Mouse (Mus musculus) hindbrain, embryonic 14.5 days (tissue): Measurements from ENCODE around the gene Fam20c. TPM values are rescaled to one million over a fixed set of nuclear protein-coding genes. Genes with fewer than 3 reads are reported as not detected.
A peak's percentile ranks its signal among the peaks of the same experiment; 100 is the strongest.

Experiments
- ATAC-seq: fragments of 200-750 bp; cut with Nextera tagmentation; 2 replicates; pipeline ENCODE4 v1.8.0; 2017; ENCODE audit warnings: moderate number of reproducible peaks, mild to moderate bottlenecking, moderate TSS enrichment, moderate library complexity; ENCODE audit not compliant: low FRiP score
- DNase-seq: peaks from one replicate; pipeline ENCODE4 v3.0.0-alpha.2; 2015; ENCODE audit warnings: low spot score
- H3K27ac ChIP-seq: fragments of 300-500 bp; sonication (generic); 2 replicates; pipeline ENCODE4 v1.5.1; 2014; ENCODE audit warnings: mild to moderate bottlenecking, moderate library complexity
- H3K27me3 ChIP-seq: fragments of 300-500 bp; sonication (generic); 2 replicates; pipeline ENCODE4 v1.6.1; 2014; ENCODE audit warnings: mild to moderate bottlenecking, low read length, mixed read lengths; ENCODE audit not compliant: control insufficient read depth, insufficient read depth
- H3K36me3 ChIP-seq: fragments of 300-500 bp; sonication (generic); replicated peaks from 2 replicates; pipeline ENCODE4 v1.6.1; 2014; ENCODE audit not compliant: control insufficient read depth, insufficient read depth
- H3K4me1 ChIP-seq: fragments of 300-500 bp; sonication (generic); replicated peaks from 2 replicates; pipeline ENCODE4 v1.6.1; 2014; ENCODE audit warnings: antibody characterized with exemption, low read length, mixed read lengths; ENCODE audit not compliant: control insufficient read depth, insufficient read depth
- H3K4me2 ChIP-seq: fragments of 300-500 bp; sonication (generic); replicated peaks from 2 replicates; pipeline ENCODE4 v1.6.1; 2014; ENCODE audit warnings: mild to moderate bottlenecking, moderate library complexity
- H3K4me3 ChIP-seq: fragments of 300-500 bp; sonication (generic); replicated peaks from 2 replicates; pipeline ENCODE4 v1.5.1; 2014; ENCODE audit warnings: mild to moderate bottlenecking, low read length
- H3K9ac ChIP-seq: fragments of 300-500 bp; sonication (generic); 2 replicates; pipeline ENCODE4 v1.6.1; 2014
- H3K9me3 ChIP-seq: fragments of 300-500 bp; sonication (generic); 2 replicates; pipeline ENCODE4 v1.6.1; 2016; ENCODE audit warnings: low read length; ENCODE audit not compliant: control insufficient read depth
- WGBS: fragments of 180-500 bp; shearing (Covaris S2); extraction: QIAGEN DNeasy Blood & Tissue Kit; methylation state at CpG from one replicate; pipeline ENCODE4 v1.1.7; 2014; 5-methylcytosine and 5-hydroxymethylcytosine counted together
- polyA plus RNA-seq: library from polyadenylated mRNA; unstranded; fragments of >200 nt; fragmentation: Nextera tagmentation; extraction: Ambion mirVana; gene quantifications from 2 replicates; pipeline ENCODE4 v1.2.1, GENCODE M21; 2014

Fam20c gene
- polyA plus RNA-seq, 1 experiment from 2014 or later = 63.5 TPM

GRCm38 (mm10) chr5:138734018-138734417 is 20.3 kb upstream of the Fam20c start:
- ATAC-seq = no peak

GRCm38 (mm10) chr5:138735201-138735757 is 19.0 kb upstream of the Fam20c start:
- Histone ChIP-seq H3K4me3 (no peak overlapping the region), H3K9me3 (no peaks in the 10 kb centered on the region), H3K4me1 (no peaks in the 10 kb centered on the region), H3K4me2 (no peak overlapping the region), H3K36me3 (no peaks in the 10 kb centered on the region), H3K27me3 (no peaks in the 10 kb centered on the region), H3K9ac (no peak overlapping the region), H3K27ac (no peak overlapping the region)
- WGBS = 76% methylated on average over 8 of the region's 8 CpGs
- DNase-seq = no peak
- no peak for ATAC-seq

More at GRCm38 (mm10) chr5:138734018-138734417, 20.3 kb upstream of the Fam20c start:
- no peak overlapping the region for H3K4me3 ChIP-seq
- no peak overlapping the region for H3K27ac ChIP-seq
- H3K4me1 ChIP-seq = no peaks in the 10 kb centered on the region
- 89% methylated on average over 18 of the region's 18 CpGs for WGBS
- H3K4me2 ChIP-seq = no peak overlapping the region
- no peaks in the 10 kb centered on the region for H3K27me3 ChIP-seq
- no peaks in the 10 kb centered on the region for H3K9me3 ChIP-seq
- DNase-seq = no peak
- no peaks in the 10 kb centered on the region for H3K36me3 ChIP-seq
- no peak overlapping the region for H3K9ac ChIP-seq

GRCm38 (mm10) chr5:138740150-138740549 is 14.2 kb upstream of the Fam20c start:
- H3K4me3 ChIP-seq = no peak overlapping the region
- H3K27me3 ChIP-seq = no peaks in the 10 kb centered on the region
- H3K9me3 ChIP-seq = no peaks in the 10 kb centered on the region
- no peak overlapping the region for H3K9ac ChIP-seq
- no peak overlapping the region for H3K27ac ChIP-seq
- 83% methylated on average over 3 of the region's 3 CpGs for WGBS
- ATAC-seq (no peak), DNase-seq (no peak)
- H3K4me2 ChIP-seq = no peak overlapping the region
- 0 out of 2 replicates have a peak, but pooled peaks cover 7% of the 10 kb centered on the region for H3K4me1 ChIP-seq
- H3K36me3 ChIP-seq = no peaks in the 10 kb centered on the region

- no peaks in the 10 kb centered on the region for H3K27me3 ChIP-seq
- WGBS = 81% methylated on average over 5 of the region's 5 CpGs
- no peak for DNase-seq
- H3K9ac ChIP-seq = no peak overlapping the region
- no peak for ATAC-seq
- H3K27ac ChIP-seq = no peak overlapping the region
- no peak overlapping the region for H3K4me3 ChIP-seq
- H3K4me1 ChIP-seq = 0 out of 2 replicates have a peak, but pooled peaks cover 7% of the 10 kb centered on the region
- no peaks in the 10 kb centered on the region for H3K9me3 ChIP-seq
- no peak overlapping the region for H3K4me2 ChIP-seq
- no peaks in the 10 kb centered on the region for H3K36me3 ChIP-seq
Observed at GRCm38 (mm10) chr5:138741516-138741915, 12.8 kb upstream of the Fam20c start.

GRCm38 (mm10) chr5:138742281-138742680 is 12.0 kb upstream of the Fam20c start:
- H3K27ac ChIP-seq = 0 out of 2 replicates have a peak overlapping the region, but pooled peaks have one; percentile 3
- H3K4me1 ChIP-seq = 0 out of 2 replicates have a peak, but pooled peaks cover 7% of the 10 kb centered on the region
- no peak overlapping the region for H3K9ac ChIP-seq
- H3K9me3 ChIP-seq = no peaks in the 10 kb centered on the region
- DNase-seq (no peak), ATAC-seq (no peak)
- no peak overlapping the region for H3K4me2 ChIP-seq
- WGBS = 74% methylated on average over 5 of the region's 5 CpGs
- H3K27me3 ChIP-seq = no peaks in the 10 kb centered on the region
- no peak overlapping the region for H3K4me3 ChIP-seq
- H3K36me3 ChIP-seq = no peaks in the 10 kb centered on the region

GRCm38 (mm10) chr5:138743631-138744030 is 10.7 kb upstream of the Fam20c start:
- DNase-seq (no peak), ATAC-seq (no peak)
- H3K9me3 ChIP-seq = no peaks in the 10 kb centered on the region
- 0 out of 2 replicates have a peak, but pooled peaks cover 7% of the 10 kb centered on the region for H3K4me1 ChIP-seq
- no peak overlapping the region for H3K9ac ChIP-seq
- no peaks in the 10 kb centered on the region for H3K36me3 ChIP-seq
- 43% methylated on average over 2 of the region's 2 CpGs for WGBS
- no peak overlapping the region for H3K4me3 ChIP-seq
- H3K27me3 ChIP-seq = no peaks in the 10 kb centered on the region
- H3K27ac ChIP-seq = no peak overlapping the region
- H3K4me2 ChIP-seq = no peak overlapping the region

GRCm38 (mm10) chr5:138745378-138746099 is 8.8 kb upstream of the Fam20c start:
- 91% methylated on average over 5 of the region's 5 CpGs for WGBS
- no peaks in the 10 kb centered on the region for H3K36me3 ChIP-seq
- no peak for ATAC-seq
- no peaks in the 10 kb centered on the region for H3K27me3 ChIP-seq
- H3K4me1 ChIP-seq = 0 out of 2 replicates have a peak, but pooled peaks cover 7% of the 10 kb centered on the region
- H3K9ac ChIP-seq = no peak overlapping the region
- H3K4me3 ChIP-seq = no peak overlapping the region
- H3K4me2 ChIP-seq = no peak overlapping the region
- no peak for DNase-seq
- no peak overlapping the region for H3K27ac ChIP-seq
- no peaks in the 10 kb centered on the region for H3K9me3 ChIP-seq

GRCm38 (mm10) chr5:138753269-138753668 is 1.0 kb upstream of the Fam20c start:
- peak overlapping the region; percentile 86 for H3K4me2 ChIP-seq
- H3K9ac ChIP-seq = peak overlapping the region; percentile 99
- peak overlapping the region; percentile 75 for H3K4me3 ChIP-seq
- H3K9me3 ChIP-seq = no peaks in the 10 kb centered on the region
- no peaks in the 10 kb centered on the region for H3K27me3 ChIP-seq
- 58% methylated on average over 4 of the region's 4 CpGs for WGBS
- H3K27ac ChIP-seq = peak overlapping the region; percentile 99
- ATAC-seq (no peak), DNase-seq (no peak)
- H3K36me3 ChIP-seq = peaks cover 7% of the 10 kb centered on the region
- H3K4me1 ChIP-seq = peaks cover 23% of the 10 kb centered on the region

- no peaks in the 10 kb centered on the region for H3K9me3 ChIP-seq
- H3K4me2 ChIP-seq = peak overlapping the region; percentile 86
- H3K4me3 ChIP-seq = peak overlapping the region; percentile 75
- DNase-seq (no peak), ATAC-seq (peak; percentile 33; the same call in 1 of the 2 replicates)
- H3K9ac ChIP-seq = peak overlapping the region; percentile 99
- H3K4me1 ChIP-seq = peaks cover 30% of the 10 kb centered on the region
- peak overlapping the region; percentile 99 for H3K27ac ChIP-seq
- H3K27me3 ChIP-seq = no peaks in the 10 kb centered on the region
- WGBS = 6% methylated on average over 9 of the region's 9 CpGs
- H3K36me3 ChIP-seq = peaks cover 14% of the 10 kb centered on the region
Observed at GRCm38 (mm10) chr5:138753946-138754302, 390 bp upstream of the Fam20c start.
